Mouse (Mus musculus) limb, embryonic 12.5 days (tissue): ENCODE data around the gene Fxyd5. TPM values are rescaled to one million over a fixed set of nuclear protein-coding genes. Genes with fewer than 3 reads are reported as not detected.

ENCODE experiments used
- ATAC-seq: fragments of 200-750 bp; cut with Nextera tagmentation; 2 replicates; pipeline ENCODE4 v1.8.0; 2017; ENCODE audit warnings: low read depth, moderate TSS enrichment; ENCODE audit not compliant: insufficient number of reproducible peaks, insufficient read depth, low FRiP score, low TSS enrichment
- H3K27ac ChIP-seq: fragments of 300-500 bp; sonication (generic); 2 replicates; pipeline ENCODE4 v1.5.1; 2016; ENCODE audit warnings: mild to moderate bottlenecking, moderate library complexity
- H3K27me3 ChIP-seq: fragments of 300-500 bp; sonication (generic); 2 replicates; pipeline ENCODE4 v1.6.1; 2016; ENCODE audit warnings: mild to moderate bottlenecking, moderate library complexity
- H3K36me3 ChIP-seq: fragments of 300-500 bp; sonication (generic); 2 replicates; pipeline ENCODE4 v1.6.1; 2016; ENCODE audit warnings: mild to moderate bottlenecking, moderate library complexity
- H3K4me1 ChIP-seq: fragments of 300-500 bp; sonication (generic); replicated peaks from 2 replicates; pipeline ENCODE4 v1.6.1; 2016
- H3K4me2 ChIP-seq: fragments of 300-500 bp; sonication (generic); 2 replicates; pipeline ENCODE4 v1.6.1; 2016; ENCODE audit warnings: mild to moderate bottlenecking, moderate library complexity
- H3K4me3 ChIP-seq: fragments of 300-500 bp; sonication (generic); replicated peaks from 2 replicates; pipeline ENCODE4 v1.5.1; 2016; ENCODE audit warnings: mild to moderate bottlenecking
- H3K9ac ChIP-seq: fragments of 300-500 bp; sonication (generic); replicated peaks from 2 replicates; pipeline ENCODE4 v1.6.1; 2016; ENCODE audit warnings: mild to moderate bottlenecking, moderate library complexity
- H3K9me3 ChIP-seq: fragments of 300-500 bp; sonication (generic); 2 replicates; pipeline ENCODE4 v1.6.1; 2016; ENCODE audit warnings: mild to moderate bottlenecking, moderate library complexity
- WGBS: fragments of 180-500 bp; shearing (Covaris S2); methylation state at CpG from one replicate; pipeline ENCODE4 v1.1.7; 2016; 5-methylcytosine and 5-hydroxymethylcytosine counted together
- polyA plus RNA-seq: library from polyadenylated mRNA; unstranded; fragments of >200 nt; fragmentation: Nextera tagmentation; extraction: Ambion mirVana; gene quantifications from 2 replicates; pipeline ENCODE4 v1.2.1, GENCODE M21; 2016

Gene Fxyd5
- 9.9 and 10.3 TPM in 2 replicates for polyA plus RNA-seq

GRCm38 (mm10) chr7:31042431-31042910 is at the start of gene Fxyd5:
Gene Fxyd5, minus strand, starts transcription at chr7:31042481.
- Histone ChIP-seq H3K4me2 (peak within 1 kb of the TSS; percentile 57), H3K36me3 (no peaks in the 10 kb centered on the region), H3K4me1 (peaks cover 14% of the 10 kb centered on the region), H3K9ac (peak within 1 kb of the TSS; percentile 42; the same call in 1 of the 2 replicates), H3K9me3 (no peaks in the 10 kb centered on the region), H3K4me3 (peak within 1 kb of the TSS; percentile 32), H3K27ac (no peak within 1 kb of the TSS), H3K27me3 (peaks cover 64% of the 10 kb centered on the region)
- ATAC-seq = no peak
- WGBS = 35% methylated on average over 10 of the region's 10 CpGs

GRCm38 (mm10) chr7:31089721-31090120 is 47.4 kb upstream of the Fxyd5 start:
- 82% methylated on average over 2 of the region's 2 CpGs for WGBS
- no peak overlapping the region for H3K9ac ChIP-seq
- H3K4me2 ChIP-seq = no peak overlapping the region
- no peaks in the 10 kb centered on the region for H3K9me3 ChIP-seq
- peaks cover 5% of the 10 kb centered on the region; the same call in 1 of the 2 replicates for H3K4me1 ChIP-seq
- no peak overlapping the region for H3K4me3 ChIP-seq
- H3K27ac ChIP-seq = no peak overlapping the region
- H3K27me3 ChIP-seq = no peaks in the 10 kb centered on the region; the same call in 1 of the 2 replicates
- no peaks in the 10 kb centered on the region for H3K36me3 ChIP-seq
- no peak for ATAC-seq

- 64% methylated on average over 3 of the region's 3 CpGs for WGBS
- Histone ChIP-seq H3K36me3 (no peaks in the 10 kb centered on the region), H3K27me3 (no peaks in the 10 kb centered on the region; the same call in 1 of the 2 replicates), H3K9ac (no peak overlapping the region), H3K4me1 (peaks cover 8% of the 10 kb centered on the region; the same call in 1 of the 2 replicates), H3K27ac (no peak overlapping the region), H3K9me3 (no peaks in the 10 kb centered on the region), H3K4me3 (no peak overlapping the region), H3K4me2 (no peak overlapping the region)
- no peak for ATAC-seq
Observed at GRCm38 (mm10) chr7:31088206-31088605, 45.9 kb upstream of the Fxyd5 start.

- no peak overlapping the region for H3K27ac ChIP-seq
- WGBS = 51% methylated on average over 2 of the region's 2 CpGs
- H3K4me3 ChIP-seq = no peak overlapping the region
- ATAC-seq = no peak
- H3K4me2 ChIP-seq = no peak overlapping the region
- no peak overlapping the region for H3K9ac ChIP-seq
- H3K9me3 ChIP-seq = no peaks in the 10 kb centered on the region
- no peaks in the 10 kb centered on the region; the same call in 1 of the 2 replicates for H3K27me3 ChIP-seq
- peaks cover 14% of the 10 kb centered on the region; the same call in 1 of the 2 replicates for H3K4me1 ChIP-seq
- no peaks in the 10 kb centered on the region for H3K36me3 ChIP-seq
Observed at GRCm38 (mm10) chr7:31087262-31087661, 45.0 kb upstream of the Fxyd5 start.

DNA sequence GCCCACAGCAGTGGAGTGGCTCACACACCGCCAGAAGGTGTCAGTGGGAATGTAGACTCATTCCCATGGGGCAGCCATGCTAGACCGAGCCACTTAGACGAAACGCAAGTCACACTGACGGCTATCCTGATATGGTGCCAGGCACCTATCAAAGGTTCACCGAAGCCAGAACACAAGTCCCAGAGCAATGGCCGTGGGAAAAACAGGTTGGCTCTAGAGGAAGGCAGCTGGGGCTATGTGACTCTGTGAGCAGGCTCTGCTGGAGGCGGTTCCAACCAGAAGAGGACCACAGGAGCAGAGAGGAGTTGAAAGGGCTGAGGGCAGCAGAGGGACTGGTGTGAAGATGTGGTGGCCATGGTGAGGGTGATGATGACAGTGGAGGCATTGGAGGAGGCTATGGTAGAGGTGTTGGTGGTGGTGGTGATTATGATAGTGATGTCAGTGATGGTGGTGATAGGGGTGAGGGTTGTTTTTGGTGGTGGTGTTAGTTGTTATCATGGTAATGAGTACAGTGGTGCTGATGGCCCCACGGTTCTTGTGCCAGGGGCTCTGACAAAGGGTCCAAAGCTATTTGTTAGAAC is 44.0 kb upstream of the Fxyd5 start:
- no peaks in the 10 kb centered on the region for H3K36me3 ChIP-seq
- WGBS = 88% methylated on average over 9 of the region's 9 CpGs
- ATAC-seq = no peak
- H3K4me2 ChIP-seq = no peak overlapping the region
- H3K27me3 ChIP-seq = no peaks in the 10 kb centered on the region; the same call in 1 of the 2 replicates
- H3K4me3 ChIP-seq = no peak overlapping the region
- peaks cover 14% of the 10 kb centered on the region; the same call in 1 of the 2 replicates for H3K4me1 ChIP-seq
- H3K9ac ChIP-seq = no peak overlapping the region
- no peak overlapping the region for H3K27ac ChIP-seq
- H3K9me3 ChIP-seq = no peaks in the 10 kb centered on the region

DNA sequence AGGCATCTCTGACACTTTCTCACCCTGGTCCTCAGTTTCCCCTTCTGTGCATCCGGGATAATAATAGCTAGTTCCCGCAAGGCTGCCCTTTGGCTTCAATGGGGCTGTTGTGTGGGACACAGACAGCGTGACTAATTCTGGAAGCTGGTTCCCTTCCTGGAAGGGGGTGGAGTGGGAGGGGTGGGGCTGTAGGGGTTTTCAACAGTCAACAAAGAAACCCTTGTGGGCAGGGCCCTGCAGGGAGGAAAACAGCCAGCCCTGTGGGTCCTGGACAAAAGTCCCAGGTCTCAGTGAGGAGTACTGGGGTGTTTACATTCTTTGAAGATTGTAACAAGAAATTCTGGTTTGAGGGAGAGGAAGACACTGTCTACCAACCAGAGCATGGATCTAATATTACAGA is 42.9 kb upstream of the Fxyd5 start:
- Histone ChIP-seq H3K36me3 (no peaks in the 10 kb centered on the region), H3K4me3 (no peak overlapping the region), H3K9ac (no peak overlapping the region), H3K4me1 (peaks cover 14% of the 10 kb centered on the region; the same call in 1 of the 2 replicates), H3K27ac (peak overlapping the region; percentile 69), H3K4me2 (no peak overlapping the region), H3K27me3 (no peaks in the 10 kb centered on the region; the same call in 1 of the 2 replicates), H3K9me3 (peaks cover 2% of the 10 kb centered on the region; the same call in 1 of the 2 replicates)
- WGBS = 64% methylated on average over 3 of the region's 3 CpGs
- ATAC-seq = no peak

- Histone ChIP-seq H3K27ac (peak overlapping the region; percentile 62; the same call in 1 of the 2 replicates), H3K4me1 (peaks cover 14% of the 10 kb centered on the region; the same call in 1 of the 2 replicates), H3K9me3 (peaks cover 2% of the 10 kb centered on the region; the same call in 1 of the 2 replicates), H3K4me2 (no peak overlapping the region), H3K36me3 (no peaks in the 10 kb centered on the region), H3K27me3 (no peaks in the 10 kb centered on the region; the same call in 1 of the 2 replicates), H3K9ac (no peak overlapping the region), H3K4me3 (no peak overlapping the region)
- WGBS = 55% methylated on average over 9 of the region's 9 CpGs
- ATAC-seq = no peak
Observed at GRCm38 (mm10) chr7:31084140-31084539, 41.9 kb upstream of the Fxyd5 start.

- ATAC-seq = no peak
- Histone ChIP-seq H3K4me1 (peaks cover 14% of the 10 kb centered on the region; the same call in 1 of the 2 replicates), H3K4me2 (no peak overlapping the region), H3K36me3 (no peaks in the 10 kb centered on the region), H3K4me3 (no peak overlapping the region), H3K27ac (0 out of 2 replicates have a peak overlapping the region, but pooled peaks have one; percentile 41), H3K9me3 (peaks cover 2% of the 10 kb centered on the region; the same call in 1 of the 2 replicates), H3K9ac (no peak overlapping the region), H3K27me3 (no peaks in the 10 kb centered on the region)
- WGBS = 58% methylated on average over 14 of the region's 14 CpGs
Observed at GRCm38 (mm10) chr7:31082831-31083588, 40.7 kb upstream of the Fxyd5 start.

DNA sequence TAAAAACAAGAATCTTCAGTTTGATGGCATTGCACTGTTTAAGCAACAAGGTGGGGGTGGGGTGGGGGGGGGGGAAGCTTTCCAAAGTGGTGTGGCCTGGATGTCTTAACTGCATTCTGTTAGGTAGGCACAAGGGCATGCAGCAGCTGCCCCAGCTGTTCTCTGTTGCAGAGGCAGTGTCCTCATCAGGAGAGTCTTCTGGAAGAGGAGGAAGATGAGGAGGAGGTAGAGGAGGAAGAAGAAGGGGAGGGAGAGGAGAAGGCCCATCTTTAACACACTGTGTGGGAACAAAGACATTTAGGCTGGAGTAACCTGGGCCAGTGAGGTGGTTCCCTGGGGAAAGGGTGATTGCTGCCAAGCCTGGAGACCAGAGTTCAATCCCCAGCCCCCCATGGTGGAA is 39.8 kb upstream of the Fxyd5 start:
- Histone ChIP-seq H3K9me3 (peaks cover 2% of the 10 kb centered on the region; the same call in 1 of the 2 replicates), H3K9ac (no peak overlapping the region), H3K4me1 (peaks cover 22% of the 10 kb centered on the region), H3K27me3 (no peaks in the 10 kb centered on the region), H3K4me3 (no peak overlapping the region), H3K36me3 (no peaks in the 10 kb centered on the region), H3K4me2 (no peak overlapping the region), H3K27ac (no peak overlapping the region)
- no peak for ATAC-seq

- Histone ChIP-seq H3K9me3 (peaks cover 2% of the 10 kb centered on the region; the same call in 1 of the 2 replicates), H3K27me3 (no peaks in the 10 kb centered on the region), H3K27ac (no peak overlapping the region), H3K9ac (no peak overlapping the region), H3K36me3 (no peaks in the 10 kb centered on the region), H3K4me1 (peaks cover 31% of the 10 kb centered on the region), H3K4me2 (no peak overlapping the region), H3K4me3 (no peak overlapping the region)
- ATAC-seq = no peak
- 57% methylated on average over 1 of the region's 1 CpGs for WGBS
Observed at GRCm38 (mm10) chr7:31081106-31081505, 38.8 kb upstream of the Fxyd5 start.

DNA sequence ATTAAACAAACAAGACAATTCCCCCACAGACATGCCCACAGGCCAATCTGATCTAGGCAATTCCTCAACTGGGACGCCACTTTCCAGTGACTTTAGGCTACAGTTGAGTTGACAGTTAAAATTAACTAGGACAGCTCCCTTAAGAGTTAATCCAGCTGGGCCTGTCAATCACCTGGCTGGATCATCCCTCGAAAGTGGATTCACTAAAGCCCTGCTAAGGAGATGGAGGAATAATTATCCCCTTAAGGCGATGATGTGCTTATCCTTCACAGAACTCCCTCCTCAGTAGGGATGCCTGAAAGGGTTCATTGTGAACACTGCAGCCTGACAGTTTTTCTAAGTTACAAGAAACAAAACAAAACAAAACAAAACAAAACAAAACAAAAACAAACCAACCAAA is 38.3 kb upstream of the Fxyd5 start:
- Histone ChIP-seq H3K36me3 (no peaks in the 10 kb centered on the region), H3K4me2 (no peak overlapping the region), H3K4me3 (no peak overlapping the region), H3K4me1 (peaks cover 31% of the 10 kb centered on the region), H3K27me3 (no peaks in the 10 kb centered on the region), H3K9me3 (peaks cover 2% of the 10 kb centered on the region; the same call in 1 of the 2 replicates), H3K9ac (no peak overlapping the region), H3K27ac (no peak overlapping the region)
- no peak for ATAC-seq
- WGBS = 67% methylated on average over 3 of the region's 3 CpGs
